Mouse (Mus musculus) thymus, postnatal 0 days (tissue): Measurements from ENCODE around the gene Cfdp1. TPM values are rescaled to one million over a fixed set of nuclear protein-coding genes. Genes with fewer than 3 reads are reported as not detected.

ENCODE experiments used
- DNase-seq: peaks from one replicate; pipeline ENCODE4 v3.0.0-alpha.2; 2015; ENCODE audit warnings: low spot score
- polyA plus RNA-seq: library from polyadenylated mRNA; unstranded; fragments of >200 nt; fragmentation: Nextera tagmentation; extraction: Ambion mirVana; gene quantifications from 2 replicates; pipeline ENCODE4 v1.2.1, GENCODE M21; 2015

The Cfdp1 gene
- polyA plus RNA-seq, 1 experiment from 2014 or later, result 105 TPM

DNA sequence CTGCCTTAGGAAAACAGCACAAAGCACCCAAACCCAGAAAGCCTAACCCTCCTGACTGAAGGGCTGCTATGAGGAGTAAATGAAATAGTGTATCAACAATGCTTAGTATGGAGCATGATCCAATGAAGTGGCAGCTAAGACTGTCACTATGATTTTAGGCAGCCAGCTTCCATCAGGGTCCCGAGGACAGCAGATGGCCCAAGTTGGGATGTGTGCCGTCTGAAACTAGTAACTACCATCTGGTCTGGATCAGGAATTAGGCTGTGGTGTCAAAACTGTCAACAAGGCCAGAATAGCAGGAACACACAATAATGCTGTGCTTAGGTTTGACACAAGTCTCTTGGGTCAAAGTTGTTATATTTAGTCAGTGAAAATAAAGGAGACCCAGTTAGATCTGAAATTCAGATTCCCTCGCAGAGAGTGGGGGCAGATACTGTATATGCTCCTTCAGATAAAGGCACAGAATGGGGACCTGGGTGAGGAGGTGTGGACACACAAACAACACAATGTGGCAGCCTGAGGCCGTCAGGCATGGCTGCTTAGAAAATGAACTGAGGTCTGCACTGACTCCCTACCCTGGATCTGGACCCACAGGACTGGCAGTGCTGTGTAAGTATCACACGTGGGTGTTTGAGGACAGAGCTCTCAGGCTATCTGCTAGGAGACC, 83.0 kb downstream of the Cfdp1 start:
- DNase-seq, result no peak

DNA sequence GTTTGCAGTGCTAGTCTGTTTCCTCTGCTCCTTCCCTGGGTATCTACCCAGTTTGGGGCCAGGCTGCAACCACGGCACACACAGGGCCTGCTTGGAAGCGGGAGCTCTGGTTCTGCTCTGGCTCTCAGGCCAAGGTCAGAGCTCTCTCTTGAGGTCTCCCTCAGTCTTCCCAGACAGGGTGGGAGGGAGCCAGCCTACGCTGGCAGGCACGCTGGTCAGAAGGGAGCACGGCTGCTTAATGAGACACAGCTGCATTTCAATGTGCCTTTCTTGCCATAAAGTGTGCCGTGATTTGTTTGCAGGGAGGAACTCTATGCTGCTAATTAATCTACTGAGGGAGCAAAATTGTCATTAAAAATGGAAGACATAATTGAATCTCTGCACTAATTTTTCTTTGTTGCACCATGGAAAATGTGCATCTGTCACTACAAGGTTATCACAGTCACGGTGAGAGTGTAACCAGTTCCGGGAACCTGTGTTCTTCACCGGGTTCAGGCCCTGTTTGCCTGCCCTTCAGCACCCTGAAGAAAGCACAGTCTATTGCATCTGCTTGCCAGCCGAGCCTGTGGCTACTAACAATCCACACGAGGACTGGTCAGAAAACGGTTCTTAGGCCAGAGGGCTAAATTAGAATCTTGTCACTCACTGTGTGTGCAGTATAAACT, 84.2 kb downstream of the Cfdp1 start:
- no peak for DNase-seq

- DNase-seq, result no peak
Observed at GRCm38 (mm10) chr8:111769296-111769695, 84.8 kb downstream of the Cfdp1 start.

DNA sequence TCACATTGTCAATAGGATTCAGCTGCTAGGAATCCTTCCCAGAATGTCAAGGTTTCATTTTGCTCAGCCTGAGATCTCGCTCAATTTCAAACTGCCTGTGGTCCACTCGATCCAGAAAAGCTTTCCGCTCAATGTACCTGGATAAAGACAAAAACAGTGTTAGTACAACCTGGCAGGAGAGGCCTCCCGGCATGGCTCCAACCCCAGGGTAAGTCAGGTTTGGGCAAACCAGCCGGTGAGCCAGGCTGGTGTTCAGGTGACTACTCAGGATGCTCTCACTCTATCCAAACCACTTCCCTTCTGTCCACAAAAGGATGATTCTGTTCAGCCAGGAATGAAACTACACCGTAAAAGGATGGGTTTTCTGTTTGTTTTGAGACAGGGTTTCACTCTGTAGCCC, 85.4 kb downstream of the Cfdp1 start:
- DNase-seq, result no peak

DNA sequence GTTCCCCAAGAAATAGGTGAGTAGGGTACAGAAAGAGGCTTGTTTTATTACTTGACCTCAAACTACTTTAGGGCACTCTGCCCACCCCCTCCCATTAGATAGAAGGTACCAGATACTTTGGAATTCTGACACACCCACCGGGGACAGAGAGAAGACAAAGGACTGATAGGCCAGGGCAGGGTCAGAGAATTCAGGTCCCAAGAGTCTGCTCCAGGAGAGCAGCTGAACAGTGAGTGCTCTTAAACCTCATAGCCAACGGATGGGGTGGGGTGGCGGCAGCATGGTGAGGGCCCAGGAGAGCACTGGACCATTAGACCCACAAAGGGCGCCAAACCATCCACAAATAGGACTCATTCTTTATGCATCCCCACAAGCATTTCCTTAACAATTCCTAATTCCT, 88.5 kb downstream of the Cfdp1 start:
- DNase-seq, result no peak

GRCm38 (mm10) chr8:111765096-111765495, 89.0 kb downstream of the Cfdp1 start:
- no peak for DNase-seq

GRCm38 (mm10) chr8:111760708-111761107, 93.4 kb downstream of the Cfdp1 start:
- DNase-seq, result no peak

DNA sequence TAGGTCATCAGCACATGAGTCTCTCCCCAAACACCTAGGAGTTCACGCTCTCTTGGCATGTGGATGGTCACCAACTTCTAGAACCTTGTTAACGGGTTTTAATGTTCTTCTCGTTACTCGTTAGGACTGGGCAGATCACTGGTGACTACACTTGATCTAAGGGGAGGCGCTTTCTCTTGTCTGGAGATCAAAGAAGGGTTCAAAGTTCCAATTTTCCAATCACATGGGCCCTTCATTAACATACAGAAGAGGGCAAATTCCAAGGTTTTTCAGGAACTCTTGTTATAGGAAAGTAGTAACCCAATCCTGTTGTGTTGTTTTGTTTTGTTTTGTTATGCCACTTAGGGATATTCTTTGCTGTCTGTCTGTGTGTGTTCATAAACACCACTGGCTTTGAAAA, 95.3 kb downstream of the Cfdp1 start:
- no peak for DNase-seq

GRCm38 (mm10) chr8:111757599-111757998, 96.5 kb downstream of the Cfdp1 start:
- DNase-seq, result no peak

DNA sequence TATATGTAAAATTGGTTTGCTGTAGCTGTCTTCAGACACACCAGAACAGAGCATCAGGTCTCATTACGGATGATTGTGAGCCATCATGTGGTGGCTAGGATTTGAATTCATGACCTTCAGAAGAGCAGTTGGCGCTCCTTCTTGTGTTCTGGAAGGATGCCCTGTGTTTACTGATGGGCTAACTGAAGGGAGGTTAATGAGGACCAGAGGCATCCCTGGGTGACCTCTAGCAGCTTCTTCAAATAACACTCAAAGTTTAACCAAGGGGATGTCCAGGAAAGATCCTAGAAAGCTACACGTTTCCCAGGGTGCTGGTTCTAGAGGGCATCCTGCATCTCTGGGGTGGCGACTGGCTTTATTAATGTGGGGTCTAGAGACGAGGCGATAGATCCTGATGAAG, 99.4 kb downstream of the Cfdp1 start:
- DNase-seq, result no peak

- DNase-seq, result no peak
Observed at GRCm38 (mm10) chr8:111754088-111754487, 100.0 kb downstream of the Cfdp1 start.

- DNase-seq, result no peak
Observed at GRCm38 (mm10) chr8:111748766-111749165, 105.3 kb downstream of the Cfdp1 start.

GRCm38 (mm10) chr8:111747866-111748649, 106.0 kb downstream of the Cfdp1 start:
- DNase-seq, result no peak

- DNase-seq, result no peak
Observed at GRCm38 (mm10) chr8:111746582-111747465, 107.3 kb downstream of the Cfdp1 start.

- DNase-seq, result peak; percentile 11
Observed at GRCm38 (mm10) chr8:111745591-111746418, 108.3 kb downstream of the Cfdp1 start.

DNA sequence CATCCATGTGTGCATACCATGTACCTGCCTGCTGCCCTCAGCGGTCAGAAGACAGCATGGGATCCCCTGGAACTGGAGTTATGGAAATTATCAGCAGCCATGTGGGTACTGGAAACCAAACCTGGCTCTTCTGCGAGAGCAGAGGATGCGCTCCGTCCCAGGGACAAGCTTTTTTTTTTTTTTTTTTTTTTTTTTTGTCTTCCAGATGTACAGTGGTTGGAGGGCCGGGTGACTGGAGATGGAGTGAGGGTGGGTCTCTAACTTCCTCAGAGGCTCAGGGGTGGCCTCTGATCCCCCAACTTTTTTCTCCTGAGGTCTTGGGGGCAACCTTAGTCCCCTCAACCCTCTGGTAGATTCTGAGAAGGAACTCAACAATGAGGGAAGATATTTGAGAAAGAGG, 109.0 kb downstream of the Cfdp1 start:
- DNase-seq, result no peak

DNA sequence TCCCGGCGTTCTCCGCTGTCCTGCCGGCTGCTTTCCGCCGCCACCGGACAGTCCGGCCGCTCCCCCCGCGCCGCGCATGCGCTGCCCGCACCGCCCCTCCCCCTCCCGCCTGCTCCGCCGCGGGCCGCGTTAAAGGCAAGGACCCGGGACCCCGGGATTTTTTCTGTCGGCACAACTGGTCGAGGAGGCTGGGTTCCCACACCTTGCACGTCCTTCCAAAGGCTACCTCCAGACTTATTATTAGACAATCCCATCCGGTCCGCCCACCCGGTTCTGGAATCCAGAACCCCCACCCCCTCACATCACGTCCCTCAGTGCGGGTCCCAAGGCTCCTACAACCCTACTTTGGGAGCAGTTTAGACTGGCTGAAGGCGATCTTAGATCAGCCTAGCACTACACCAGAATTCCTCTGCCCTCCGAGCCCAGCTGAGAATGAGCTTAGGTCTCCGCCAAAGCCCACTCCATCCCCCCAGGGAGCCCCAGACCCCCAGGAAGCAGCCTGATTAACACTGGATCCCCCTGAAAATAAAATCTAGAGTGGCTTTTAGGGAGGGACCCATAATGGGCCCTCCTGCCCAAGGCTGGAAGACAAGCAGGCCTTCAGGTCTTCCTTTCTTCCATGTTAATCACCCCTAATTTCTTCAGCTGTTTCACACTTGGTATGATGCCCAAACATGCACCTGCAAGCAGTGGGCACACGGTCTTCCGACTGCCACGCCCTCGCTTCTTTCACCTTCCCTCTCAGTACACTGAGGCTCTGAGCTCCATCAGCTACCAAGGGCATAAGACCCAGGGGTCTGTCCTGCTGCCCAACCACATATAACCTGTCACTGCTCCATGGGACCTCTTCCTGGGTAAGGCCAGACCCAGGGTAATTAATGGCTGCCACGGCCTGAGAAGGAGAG, 110.0 kb downstream of the Cfdp1 start, which contains the start of gene Bcar1:
Gene Bcar1 (minus strand): TSS at position 18 of the 905 bp plus-strand sequence.
- no peak for DNase-seq

DNA sequence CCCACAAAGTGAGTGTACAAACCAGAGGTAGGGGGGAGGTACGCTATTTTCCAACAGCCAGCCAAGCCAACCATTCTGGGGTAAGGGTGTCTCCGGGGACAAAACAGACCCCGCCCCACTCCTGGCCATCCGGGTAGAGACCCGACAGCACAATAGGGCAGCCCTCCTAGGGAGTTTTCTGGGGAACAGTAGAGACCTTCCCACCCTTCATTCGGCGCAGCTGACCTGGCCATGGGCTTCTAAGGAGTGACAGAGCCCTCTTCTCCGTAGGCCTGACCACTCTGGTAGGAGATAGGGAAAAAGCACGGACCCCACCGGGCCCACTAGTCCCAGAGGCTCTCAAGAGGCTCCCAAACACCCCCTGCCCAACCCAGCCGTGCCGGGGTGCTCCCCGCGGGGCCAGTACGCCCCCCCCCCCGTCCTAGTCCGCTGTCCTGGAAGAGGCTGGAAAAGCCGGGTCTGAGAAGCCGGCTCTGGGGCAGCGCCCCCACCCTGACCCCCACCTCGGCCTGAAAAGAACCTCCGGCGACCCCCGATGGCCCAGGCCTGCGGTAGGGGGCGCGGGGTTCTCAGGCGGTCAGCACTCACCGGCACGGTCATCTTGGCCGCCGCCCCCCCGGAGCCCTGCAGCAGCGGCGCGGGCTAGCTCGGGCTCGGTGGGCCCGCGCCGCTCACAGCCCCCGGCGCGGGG, 110.8 kb downstream of the Cfdp1 start:
- DNase-seq, result no peak
